In genomic region chr12:5793051-5793450, GRCm38 (mm10) we compare ENCODE assay signal across 11 mouse cellular contexts.
A peak's percentile ranks its signal among the peaks of the same experiment; 100 is the strongest.
DNase-seq lines count a peak whose midpoint lies in the region; ATAC-seq lines count a peak whose summit lies in the region.
"Had no signal": no experiment of that assay in that cellular context is flagged by ENCODE, and none has a peak within 500 bp of the region (broad histone marks: within the 10 kb centered on the region; RNA-seq: fewer than 3 reads in every experiment).

No protein-coding gene starts in this region.

- H3K36me3 ChIP-seq in hindbrain, embryonic 14.5 days (replicated peaks; ENCODE audit: control insufficient read depth, insufficient read depth), result no peaks in the 10 kb centered on the region

- peak; percentile 19 for DNase-seq in layer of hippocampus, adult 11-12 months (ENCODE audit: low spot score)
- no peak for DNase-seq in layer of hippocampus, postnatal 25 days (ENCODE audit: extremely low spot score in 1 of 2, low spot score in 1 of 2)
- peak; percentile 13 for DNase-seq in testis, postnatal 14 days (ENCODE audit: low spot score)
- DNase-seq in testis, postnatal 10 days (ENCODE audit: low spot score), result no peak
- peak; percentile 29 for DNase-seq in gastrocnemius, postnatal 10 days
- DNase-seq in urinary bladder, postnatal 36 days (ENCODE audit: low spot score in 2 of 2), result peak; percentile 32 to 52
- DNase-seq in hindbrain, embryonic 14.5 days (ENCODE audit: low spot score), result no peak
- DNase-seq: right cerebral cortex, postnatal 14 days had no signal

- no peak overlapping the region for H3K27ac ChIP-seq in hindbrain, embryonic 14.5 days
- H3K27ac ChIP-seq: forebrain, embryonic 13.5 days had no signal

- no peak overlapping the region for H3K4me2 ChIP-seq in hindbrain, embryonic 14.5 days (replicated peaks)
- H3K4me2 ChIP-seq: forebrain, embryonic 13.5 days had no signal

- ATAC-seq in hindbrain, embryonic 14.5 days (ENCODE audit: low FRiP score), result no peak
- ATAC-seq in megakaryocyte progenitor cell, adult 5-6 weeks (replicated peaks; ENCODE audit: poor library complexity), result no peak
- ATAC-seq: forebrain, embryonic 13.5 days; hindbrain, embryonic 16.5 days had no signal

- H3K9ac ChIP-seq in hindbrain, embryonic 14.5 days, result no peak overlapping the region
- H3K9ac ChIP-seq: forebrain, embryonic 13.5 days had no signal

- WGBS in hindbrain, embryonic 14.5 days, result 84% methylated on average over 7 of the region's 7 CpGs

- H3K27me3 ChIP-seq in hindbrain, embryonic 14.5 days (ENCODE audit: control insufficient read depth, insufficient read depth, low read length), result no peaks in the 10 kb centered on the region
- H3K27me3 ChIP-seq: forebrain, embryonic 13.5 days had no signal

- no peaks in the 10 kb centered on the region for H3K4me1 ChIP-seq in hindbrain, embryonic 14.5 days (replicated peaks; ENCODE audit: control insufficient read depth, insufficient read depth, low read length)
- H3K4me1 ChIP-seq: forebrain, embryonic 13.5 days had no signal

- no peak overlapping the region for H3K4me3 ChIP-seq in hindbrain, embryonic 14.5 days (replicated peaks; ENCODE audit: low read length)
- H3K4me3 ChIP-seq: forebrain, embryonic 13.5 days had no signal

- H3K9me3 ChIP-seq in hindbrain, embryonic 14.5 days (ENCODE audit: control insufficient read depth, low read length), result no peaks in the 10 kb centered on the region
- H3K9me3 ChIP-seq: forebrain, embryonic 13.5 days had no signal

Comparison
In these comparisons a context has a peak if more than half of its experiments do, and no peak if none do; other contexts are left out.
1. DNase-seq: peak in layer of hippocampus, adult 11-12 months (single experiment), testis, postnatal 14 days (single experiment), gastrocnemius, postnatal 10 days (single experiment) and urinary bladder, postnatal 36 days (2 of 2); none in layer of hippocampus, postnatal 25 days (0 of 2), testis, postnatal 10 days (single experiment) and hindbrain, embryonic 14.5 days (single experiment).